Mouse (Mus musculus): ENCODE data around the gene Amdhd2. TPM values are rescaled to one million over a fixed set of nuclear protein-coding genes. Genes with fewer than 3 reads are reported as not detected.
A peak's percentile ranks its signal among the peaks of the same experiment; 100 is the strongest.

Amdhd2 gene
- polyA plus RNA-seq (2014; fragmentation: Nextera tagmentation; extraction: Ambion mirVana) = 27.1 and 28.0 TPM in 2 replicates

DNA sequence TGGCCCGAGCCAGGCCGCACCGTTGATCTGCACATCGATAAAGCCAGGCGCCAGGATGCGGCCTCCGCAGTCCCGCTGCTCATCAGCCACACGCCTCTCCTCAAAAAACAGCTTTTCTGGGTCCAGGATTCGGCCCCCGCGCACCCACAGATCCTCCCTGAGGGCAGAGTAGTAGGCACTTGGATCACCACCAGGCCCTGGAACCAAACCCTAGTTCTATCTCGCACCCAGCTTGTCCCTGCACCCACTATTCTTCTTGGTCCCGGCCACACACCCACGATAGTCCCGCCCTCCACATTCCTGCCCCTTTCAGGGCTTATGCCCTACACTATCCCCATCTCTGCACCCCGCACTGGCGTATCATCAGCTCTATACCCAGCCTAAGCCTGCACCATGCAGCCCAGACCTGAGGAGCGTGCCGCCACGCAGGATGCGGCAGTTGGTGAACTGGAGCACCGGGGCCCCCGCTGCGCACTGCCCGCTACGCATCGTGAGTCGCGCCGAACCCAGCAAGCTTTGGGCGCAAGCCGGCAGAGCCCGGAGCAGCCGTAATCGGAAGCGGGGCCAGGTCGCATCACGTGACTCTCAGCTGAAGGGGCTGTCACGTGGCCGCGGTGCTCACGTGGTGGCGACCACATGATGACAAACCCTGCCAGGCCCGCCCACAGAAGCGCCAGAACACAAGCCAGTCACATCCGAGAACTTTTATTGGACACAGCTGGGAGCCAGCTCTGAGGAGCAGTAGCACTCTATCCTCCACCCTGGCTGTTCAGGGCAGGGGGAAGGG lies at the start of gene Amdhd2:
Gene Amdhd2 (minus strand): TSS at position 591 of the 787 bp plus-strand sequence.
- DNase-seq (ENCODE audit: low spot score) (peak; percentile 99), ATAC-seq (replicated peaks; ENCODE audit: low FRiP score, low TSS enrichment, low read depth) (peak; percentile 90)
- peaks cover 16% of the 10 kb centered on the region for H3K4me1 ChIP-seq (replicated peaks; ENCODE audit: control insufficient read depth, insufficient read depth, low read length)
- peak within 1 kb of the TSS; percentile 74 for H3K4me3 ChIP-seq (ENCODE audit: low read depth, low read length)
- H3K27me3 ChIP-seq (replicated peaks; ENCODE audit: control insufficient read depth, insufficient read depth, low read length) = no peaks in the 10 kb centered on the region
- H3K4me2 ChIP-seq (ENCODE audit: low read length) = peak within 1 kb of the TSS; percentile 99
- peaks cover 31% of the 10 kb centered on the region for H3K36me3 ChIP-seq (ENCODE audit: control insufficient read depth, insufficient read depth, low read length)
- WGBS = under 1% methylated on average over 47 of the region's 47 CpGs
- H3K9me3 ChIP-seq (ENCODE audit: control insufficient read depth, low read length) = no peaks in the 10 kb centered on the region
- peak within 1 kb of the TSS; percentile 79 for H3K9ac ChIP-seq (ENCODE audit: low read length)
- peak within 1 kb of the TSS; percentile 69 for H3K27ac ChIP-seq (ENCODE audit: low read depth)

DNA sequence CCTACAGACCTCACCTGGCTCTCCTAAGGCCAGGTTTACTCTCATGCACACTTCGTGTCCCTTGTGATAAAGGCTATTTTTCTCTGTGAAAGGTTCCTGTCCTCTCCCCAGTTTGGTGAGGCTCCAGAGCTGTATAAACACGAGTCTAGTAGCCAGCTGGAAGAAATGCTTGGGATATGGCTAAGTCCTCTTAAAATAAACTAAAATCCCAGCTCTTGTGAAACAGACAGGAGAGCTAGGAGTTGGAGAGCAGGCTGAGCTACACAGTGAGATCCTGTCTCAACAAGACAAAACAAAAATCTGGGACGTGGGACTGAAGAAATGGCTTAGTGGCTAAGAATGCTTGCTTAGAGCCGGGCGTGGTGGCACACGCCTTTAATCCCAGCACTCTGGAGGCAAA lies 49.6 kb upstream of the Amdhd2 start:
- Histone ChIP-seq H3K36me3 (ENCODE audit: control insufficient read depth, insufficient read depth, low read length) (peaks cover 30% of the 10 kb centered on the region), H3K27me3 (replicated peaks; ENCODE audit: control insufficient read depth, insufficient read depth, low read length) (0 out of 2 replicates have a peak, but pooled peaks cover 2% of the 10 kb centered on the region), H3K9me3 (ENCODE audit: control insufficient read depth, low read length) (no peaks in the 10 kb centered on the region), H3K9ac (ENCODE audit: low read length) (no peak overlapping the region), H3K4me2 (ENCODE audit: low read length) (peak overlapping the region; percentile 90), H3K4me1 (replicated peaks; ENCODE audit: control insufficient read depth, insufficient read depth, low read length) (peaks cover 46% of the 10 kb centered on the region), H3K4me3 (ENCODE audit: low read depth, low read length) (no peak overlapping the region), H3K27ac (ENCODE audit: low read depth) (peak overlapping the region; percentile 62; the same call in 1 of the 2 replicates)
- DNase-seq (ENCODE audit: low spot score) (no peak), ATAC-seq (replicated peaks; ENCODE audit: low FRiP score, low TSS enrichment, low read depth) (no peak)
- 57% methylated on average over 6 of the region's 6 CpGs for WGBS

DNA sequence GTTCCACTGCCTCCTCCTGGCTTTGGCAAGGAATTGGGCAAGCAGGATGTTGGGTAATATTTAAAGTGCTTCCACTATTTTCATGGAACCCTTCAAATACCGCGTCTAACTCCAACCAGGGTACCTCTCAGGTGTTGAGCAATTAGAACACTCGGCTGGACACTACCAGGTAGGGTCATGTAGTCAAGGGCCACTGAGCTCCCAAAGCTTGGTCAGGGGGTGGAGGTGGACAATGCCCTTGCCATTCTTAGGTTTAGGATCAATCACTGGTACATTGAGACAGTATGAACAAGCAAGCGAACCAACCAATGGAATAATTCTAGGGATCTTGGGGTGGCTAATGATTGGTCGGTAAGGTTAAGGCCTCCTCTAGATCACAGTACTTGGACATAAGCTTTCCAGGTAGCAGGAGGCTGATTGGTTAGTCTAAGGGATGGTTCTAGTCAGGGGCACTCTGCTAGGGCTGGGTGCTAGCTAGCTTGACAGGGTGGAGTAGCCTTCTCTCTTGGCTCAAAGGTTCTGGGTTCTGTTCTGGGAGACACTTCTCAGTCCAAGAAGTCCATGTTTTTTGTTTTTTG lies 49.0 kb upstream of the Amdhd2 start:
- peaks cover 53% of the 10 kb centered on the region for H3K4me1 ChIP-seq (replicated peaks; ENCODE audit: control insufficient read depth, insufficient read depth, low read length)
- no peak overlapping the region for H3K9ac ChIP-seq (ENCODE audit: low read length)

DNA sequence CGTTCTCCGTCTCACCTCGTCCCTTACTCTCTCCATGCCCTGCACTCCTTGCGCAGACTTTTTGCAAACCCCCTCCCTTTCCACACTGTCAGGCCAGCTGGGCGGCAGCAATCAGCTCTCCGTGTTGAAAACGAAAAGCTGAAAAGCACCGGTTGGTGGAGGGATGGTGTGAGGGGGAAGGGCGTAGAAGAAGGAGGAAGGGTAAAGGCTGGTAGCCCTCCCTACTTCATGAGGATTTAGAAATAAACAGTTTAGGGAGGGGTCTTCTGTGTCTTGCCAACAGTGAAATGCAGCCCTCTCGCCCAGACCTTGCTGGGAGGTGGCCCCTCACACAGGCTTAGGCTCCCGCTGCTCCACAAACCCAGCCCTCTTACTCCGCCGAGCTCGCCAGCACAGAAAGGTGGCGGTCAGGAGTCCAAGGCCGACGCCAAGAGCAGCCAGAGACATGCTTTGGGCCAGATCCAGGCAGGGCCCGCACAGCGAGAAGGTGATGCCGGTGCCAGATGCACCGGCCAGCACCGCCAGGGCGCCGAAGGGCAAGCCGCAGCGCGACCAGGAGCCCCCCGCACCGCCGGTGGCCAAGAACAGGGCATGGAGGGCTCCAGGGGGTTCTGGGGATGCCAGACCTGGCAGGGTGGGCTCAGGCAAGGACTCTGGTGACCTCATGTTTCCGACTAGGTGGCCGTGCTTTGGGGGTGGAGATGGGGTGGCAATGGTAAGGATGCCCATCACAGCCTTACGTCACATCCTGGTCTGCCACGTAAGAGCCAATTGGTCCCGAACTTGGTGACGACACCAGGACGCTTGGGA lies 48.3 kb upstream of the Amdhd2 start:
- H3K9ac ChIP-seq (ENCODE audit: low read length) = peak overlapping the region; percentile 58
- peaks cover 21% of the 10 kb centered on the region for H3K36me3 ChIP-seq (ENCODE audit: control insufficient read depth, insufficient read depth, low read length)
- DNase-seq (ENCODE audit: low spot score) = peak; percentile 75
- H3K27ac ChIP-seq (ENCODE audit: low read depth) = peak overlapping the region; percentile 86
- 3% methylated on average over 37 of the region's 37 CpGs for WGBS
- no peak; the same call in 1 of the 2 replicates for ATAC-seq (replicated peaks; ENCODE audit: low FRiP score, low TSS enrichment, low read depth)
- H3K4me1 ChIP-seq (replicated peaks; ENCODE audit: control insufficient read depth, insufficient read depth, low read length) = peaks cover 59% of the 10 kb centered on the region
- no peaks in the 10 kb centered on the region for H3K9me3 ChIP-seq (ENCODE audit: control insufficient read depth, low read length)
- H3K27me3 ChIP-seq (replicated peaks; ENCODE audit: control insufficient read depth, insufficient read depth, low read length) = peaks cover 12% of the 10 kb centered on the region; the same call in 1 of the 2 replicates
- H3K4me3 ChIP-seq (ENCODE audit: low read depth, low read length) = peak overlapping the region; percentile 39
- peak overlapping the region; percentile 90 for H3K4me2 ChIP-seq (ENCODE audit: low read length)

More for the DNA sequence above, 49.0 kb upstream of the Amdhd2 start:
- Histone ChIP-seq H3K27ac (ENCODE audit: low read depth) (peak overlapping the region; percentile 86; the same call in 1 of the 2 replicates), H3K4me3 (ENCODE audit: low read depth, low read length) (peak overlapping the region; percentile 39), H3K36me3 (ENCODE audit: control insufficient read depth, insufficient read depth, low read length) (peaks cover 23% of the 10 kb centered on the region), H3K4me2 (ENCODE audit: low read length) (peak overlapping the region; percentile 90), H3K9me3 (ENCODE audit: control insufficient read depth, low read length) (no peaks in the 10 kb centered on the region), H3K27me3 (replicated peaks; ENCODE audit: control insufficient read depth, insufficient read depth, low read length) (peaks cover 9% of the 10 kb centered on the region; the same call in 1 of the 2 replicates)
- 37% methylated on average over 5 of the region's 5 CpGs for WGBS
- ATAC-seq (replicated peaks; ENCODE audit: low FRiP score, low TSS enrichment, low read depth) (no peak), DNase-seq (ENCODE audit: low spot score) (no peak)

DNA sequence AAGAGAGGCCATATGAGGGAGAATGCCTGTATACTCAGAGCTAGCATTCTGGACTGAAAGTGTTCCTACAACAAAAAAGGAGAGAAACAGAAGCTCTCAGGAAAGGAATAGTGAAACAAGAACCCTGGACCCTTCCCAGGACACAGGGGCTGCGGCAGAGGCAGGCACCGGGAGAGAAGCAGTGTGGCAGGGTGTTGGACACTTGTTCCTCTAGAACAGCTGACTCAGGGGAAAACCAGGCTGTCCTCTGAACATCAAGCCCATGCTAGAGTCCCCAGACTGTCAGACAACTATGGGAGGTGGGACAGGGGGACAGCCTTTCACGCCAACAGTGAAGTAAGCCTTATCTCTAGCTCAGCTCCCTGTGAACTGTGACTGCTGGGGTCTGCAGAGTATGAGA lies 47.0 kb upstream of the Amdhd2 start:
- Histone ChIP-seq H3K27me3 (replicated peaks; ENCODE audit: control insufficient read depth, insufficient read depth, low read length) (peaks cover 12% of the 10 kb centered on the region; the same call in 1 of the 2 replicates), H3K9me3 (ENCODE audit: control insufficient read depth, low read length) (no peaks in the 10 kb centered on the region), H3K9ac (ENCODE audit: low read length) (no peak overlapping the region), H3K27ac (ENCODE audit: low read depth) (peak overlapping the region; percentile 91; the same call in 1 of the 2 replicates), H3K4me1 (replicated peaks; ENCODE audit: control insufficient read depth, insufficient read depth, low read length) (peaks cover 70% of the 10 kb centered on the region), H3K4me2 (ENCODE audit: low read length) (peak overlapping the region; percentile 90), H3K36me3 (ENCODE audit: control insufficient read depth, insufficient read depth, low read length) (peaks cover 9% of the 10 kb centered on the region), H3K4me3 (ENCODE audit: low read depth, low read length) (no peak overlapping the region)
- WGBS = 83% methylated on average over 3 of the region's 3 CpGs
- no peak for ATAC-seq (replicated peaks; ENCODE audit: low FRiP score, low TSS enrichment, low read depth)
- DNase-seq (ENCODE audit: low spot score) = no peak

DNA sequence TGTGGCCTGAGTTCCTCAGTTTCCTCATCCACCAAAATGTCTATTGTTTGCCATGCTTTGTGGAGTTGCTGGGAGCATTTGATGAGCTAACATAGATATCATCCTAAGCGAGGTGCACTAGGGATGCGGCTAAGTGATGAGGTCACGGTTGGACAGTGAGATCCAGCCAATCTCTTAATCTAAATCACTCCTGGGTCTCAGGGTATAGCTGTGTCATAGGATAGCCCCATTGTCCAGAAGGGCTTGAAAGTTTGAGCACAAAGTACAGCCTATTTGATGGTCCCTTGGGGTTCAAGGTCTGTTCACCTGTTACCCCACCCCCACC lies 46.3 kb upstream of the Amdhd2 start:
- ATAC-seq (replicated peaks; ENCODE audit: low FRiP score, low TSS enrichment, low read depth) = no peak
- DNase-seq (ENCODE audit: low spot score) = no peak
- Histone ChIP-seq H3K4me3 (ENCODE audit: low read depth, low read length) (peak overlapping the region; percentile 53; the same call in 1 of the 2 replicates), H3K27me3 (replicated peaks; ENCODE audit: control insufficient read depth, insufficient read depth, low read length) (peaks cover 12% of the 10 kb centered on the region; the same call in 1 of the 2 replicates), H3K4me1 (replicated peaks; ENCODE audit: control insufficient read depth, insufficient read depth, low read length) (peaks cover 71% of the 10 kb centered on the region), H3K9ac (ENCODE audit: low read length) (no peak overlapping the region), H3K9me3 (ENCODE audit: control insufficient read depth, low read length) (no peaks in the 10 kb centered on the region), H3K36me3 (ENCODE audit: control insufficient read depth, insufficient read depth, low read length) (peaks cover 2% of the 10 kb centered on the region; the same call in 1 of the 2 replicates), H3K27ac (ENCODE audit: low read depth) (peak overlapping the region; percentile 91), H3K4me2 (ENCODE audit: low read length) (peak overlapping the region; percentile 65; the same call in 1 of the 2 replicates)
- 57% methylated on average over 3 of the region's 3 CpGs for WGBS

DNA sequence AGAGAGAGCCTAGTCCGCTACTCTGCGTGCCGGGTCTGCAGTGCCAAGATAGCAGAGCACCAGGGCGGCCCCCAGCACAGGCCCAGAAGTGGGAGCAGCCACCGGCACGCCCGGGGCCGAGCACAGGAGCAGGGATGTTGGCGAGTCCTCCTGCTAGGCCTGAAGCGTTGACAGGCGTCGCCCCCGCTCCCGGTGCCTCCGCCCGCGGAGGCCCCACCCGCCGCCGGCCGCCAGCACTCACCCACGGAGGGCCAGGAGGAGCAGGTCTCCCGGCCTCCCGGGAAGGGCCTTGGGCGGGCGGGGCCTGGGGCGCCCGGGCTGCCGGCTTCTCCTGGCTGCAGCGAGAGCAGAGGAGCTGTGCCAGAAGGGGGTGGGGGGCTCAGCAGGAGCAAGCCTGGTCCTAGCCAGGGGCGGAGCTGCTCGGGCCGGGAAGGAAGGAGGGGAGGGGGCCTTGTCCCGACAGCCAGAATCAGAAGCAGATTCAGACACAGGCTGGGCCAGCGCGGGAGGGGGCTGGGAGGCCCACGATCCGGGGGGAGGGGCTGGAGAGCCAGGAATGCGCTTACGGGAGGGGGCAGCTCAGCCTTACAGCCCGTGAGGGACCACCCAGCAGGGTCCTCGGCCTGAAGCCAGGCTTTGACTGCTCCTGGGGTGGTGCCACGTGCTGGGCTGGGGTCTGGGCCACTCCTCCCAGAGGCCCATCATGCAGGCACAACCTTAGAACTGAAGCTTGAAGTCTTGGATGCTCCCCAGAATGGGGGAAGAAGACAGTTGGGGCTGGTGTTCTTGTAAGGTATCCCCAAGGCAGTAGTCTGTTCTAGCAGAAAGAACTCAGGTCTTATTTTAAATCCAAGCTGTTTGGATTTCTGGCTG lies 45.7 kb upstream of the Amdhd2 start, which contains the start of gene Ntn3:
Gene Ntn3 (minus strand): TSS at position 489 of the 873 bp plus-strand sequence.
- H3K9ac ChIP-seq (ENCODE audit: low read length) = peak within 1 kb of the TSS; percentile 64
- peak; percentile 50 for ATAC-seq (replicated peaks; ENCODE audit: low FRiP score, low TSS enrichment, low read depth)

More for the DNA sequence above, 45.7 kb upstream of the Amdhd2 start, which contains the start of gene Ntn3:
- Histone ChIP-seq H3K4me3 (ENCODE audit: low read depth, low read length) (peak within 1 kb of the TSS; percentile 53), H3K36me3 (ENCODE audit: control insufficient read depth, insufficient read depth, low read length) (no peaks in the 10 kb centered on the region), H3K4me1 (replicated peaks; ENCODE audit: control insufficient read depth, insufficient read depth, low read length) (peaks cover 77% of the 10 kb centered on the region), H3K27ac (ENCODE audit: low read depth) (peak within 1 kb of the TSS; percentile 91), H3K27me3 (replicated peaks; ENCODE audit: control insufficient read depth, insufficient read depth, low read length) (peaks cover 12% of the 10 kb centered on the region; the same call in 1 of the 2 replicates), H3K4me2 (ENCODE audit: low read length) (peak within 1 kb of the TSS; percentile 65), H3K9me3 (ENCODE audit: control insufficient read depth, low read length) (no peaks in the 10 kb centered on the region)
- DNase-seq (ENCODE audit: low spot score) = peak; percentile 87
- under 1% methylated on average over 40 of the region's 43 CpGs for WGBS
